8 mouse cellular contexts compared by ENCODE assay signal in the genomic region with DNA sequence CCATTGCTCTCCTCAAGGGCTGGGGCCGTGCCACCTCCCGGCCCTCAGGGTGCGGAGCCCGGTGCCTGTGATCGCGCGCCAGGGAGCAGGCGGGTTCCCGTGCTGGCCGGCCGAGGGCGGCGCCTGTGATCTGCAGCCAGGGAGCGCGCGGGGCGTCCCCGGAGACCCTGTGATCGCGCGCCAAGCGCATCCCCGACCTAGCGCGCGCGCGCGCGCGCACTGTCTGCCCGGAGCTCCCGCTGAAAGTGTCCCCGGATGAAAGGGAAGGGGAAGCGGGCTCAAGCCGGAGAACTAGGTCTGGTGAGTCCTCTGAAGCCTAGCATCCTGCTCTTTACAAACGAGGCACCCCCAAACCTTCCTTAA.
DNase-seq lines count a peak whose midpoint lies in the region; ATAC-seq and TF ChIP-seq lines count a peak whose summit lies in the region.

No protein-coding gene starts in this region.

- H3K9ac ChIP-seq in ES-E14 (ENCODE audit: insufficient read depth, low read depth, low read length, poor library complexity, severe bottlenecking): peak overlapping the region; percentile 47; the same call in 1 of the 2 replicates
- peak overlapping the region; percentile 35 for H3K9ac ChIP-seq in forebrain, embryonic 15.5 days (replicated peaks)
- peak overlapping the region; percentile 17; the same call in 1 of the 2 replicates for H3K9ac ChIP-seq in intestine, embryonic 15.5 days
- no peak overlapping the region for H3K9ac ChIP-seq in liver, postnatal 0 days (replicated peaks)

- H3K27me3 ChIP-seq in forebrain, embryonic 15.5 days: peaks cover 12% of the 10 kb centered on the region; the same call in 1 of the 2 replicates
- peaks cover 22% of the 10 kb centered on the region for H3K27me3 ChIP-seq in intestine, embryonic 15.5 days (replicated peaks)
- H3K27me3 ChIP-seq in liver, postnatal 0 days (ENCODE audit: insufficient read depth, low read length): peaks cover 28% of the 10 kb centered on the region

- H3K4me2 ChIP-seq in forebrain, embryonic 15.5 days (replicated peaks): peak overlapping the region; percentile 83
- peak overlapping the region; percentile 96 for H3K4me2 ChIP-seq in intestine, embryonic 15.5 days (replicated peaks)
- H3K4me2 ChIP-seq in liver, postnatal 0 days (ENCODE audit: low read depth, low read length): peak overlapping the region; percentile 43

- no peaks in the 10 kb centered on the region for H3K36me3 ChIP-seq in ES-E14 (ENCODE audit: control insufficient read depth, insufficient read depth, low read length, poor library complexity, severe bottlenecking)
- no peaks in the 10 kb centered on the region for H3K36me3 ChIP-seq in forebrain, embryonic 15.5 days
- no peaks in the 10 kb centered on the region for H3K36me3 ChIP-seq in intestine, embryonic 15.5 days
- no peaks in the 10 kb centered on the region for H3K36me3 ChIP-seq in liver, postnatal 0 days (replicated peaks; ENCODE audit: insufficient read depth, low read length)

- no peak for TF ChIP-seq EP300 in liver, postnatal 0 days (IDR thresholded peaks at IDR 0.05; ENCODE audit: low read depth)

- H3K27ac ChIP-seq in ES-E14 (ENCODE audit: insufficient read depth, low read depth, low read length, poor library complexity, severe bottlenecking): no peak overlapping the region
- no peak overlapping the region for H3K27ac ChIP-seq in forebrain, embryonic 15.5 days (replicated peaks)
- no peak overlapping the region for H3K27ac ChIP-seq in intestine, embryonic 15.5 days
- no peak overlapping the region for H3K27ac ChIP-seq in liver, postnatal 0 days (ENCODE audit: low read depth)

- in situ Hi-C loops in ES-E14 (cut with MboI; ENCODE audit: low sequenced_read_pairs in 2 of 2, unreplicated experiment in 2 of 2): loop anchor here in 1 of 2 experiments (10.0 kb wide), 1 partner anchor 249 kb away; no protein-coding TSS in a partner anchor

- peak overlapping the region; percentile 57 to 68 for H3K4me3 ChIP-seq in ES-E14 (ENCODE audit: insufficient read depth in 1 of 2, low read depth in 1 of 2, low read length in 2 of 2, poor library complexity in 1 of 2, severe bottlenecking in 1 of 2)
- H3K4me3 ChIP-seq in forebrain, embryonic 15.5 days: peak overlapping the region; percentile 47
- H3K4me3 ChIP-seq in intestine, embryonic 15.5 days (replicated peaks): peak overlapping the region; percentile 48
- H3K4me3 ChIP-seq in liver, postnatal 0 days (ENCODE audit: low read depth, low read length): peak overlapping the region; percentile 13; the same call in 1 of the 2 replicates

- peak; percentile 73 for DNase-seq in adrenal gland, postnatal 14 days
- DNase-seq in adrenal gland, adult 8-10 months: no peak
- DNase-seq in ES-E14 (ENCODE audit: low read depth, low spot score) (peak; percentile 69), MN1 (ENCODE audit: low spot score) (no peak)
- peak; percentile 19 for DNase-seq in liver, postnatal 0 days
- peak; percentile 36 for DNase-seq in retina, postnatal 7 days (ENCODE audit: low read depth, low spot score)

- WGBS in forebrain, embryonic 15.5 days: 0% methylated on average over 37 of the region's 37 CpGs
- WGBS in intestine, embryonic 15.5 days: under 1% methylated on average over 37 of the region's 37 CpGs
- under 1% methylated on average over 36 of the region's 37 CpGs for whole genome bisulfite sequencing in liver, postnatal 0 days (ENCODE audit: insufficient replicate concordance)

- peak; percentile 76 for ATAC-seq in forebrain, embryonic 15.5 days (replicated peaks)
- ATAC-seq in intestine, embryonic 15.5 days: peak; percentile 85
- ATAC-seq in liver, postnatal 0 days: no peak

- H3K4me1 ChIP-seq in ES-E14 (ENCODE audit: control insufficient read depth in 2 of 2, insufficient read depth in 2 of 2, low read length in 2 of 2, poor library complexity in 1 of 2): peaks cover 0 to 5% of the 10 kb centered on the region in 2 experiments; a peak in 1 of 4 replicates
- H3K4me1 ChIP-seq in forebrain, embryonic 15.5 days: peaks cover 22% of the 10 kb centered on the region
- H3K4me1 ChIP-seq in intestine, embryonic 15.5 days (replicated peaks): peaks cover 5% of the 10 kb centered on the region; the same call in 1 of the 2 replicates
- H3K4me1 ChIP-seq in liver, postnatal 0 days (ENCODE audit: insufficient read depth): no peaks in the 10 kb centered on the region

- H3K9me3 ChIP-seq in ES-E14 (ENCODE audit: control insufficient read depth, insufficient read depth, low read depth, low read length): no peaks in the 10 kb centered on the region
- no peaks in the 10 kb centered on the region for H3K9me3 ChIP-seq in forebrain, embryonic 15.5 days
- no peaks in the 10 kb centered on the region for H3K9me3 ChIP-seq in intestine, embryonic 15.5 days
- no peaks in the 10 kb centered on the region for H3K9me3 ChIP-seq in liver, postnatal 0 days (ENCODE audit: low read length)

- no peak for TF ChIP-seq CTCF in liver, postnatal 0 days (IDR thresholded peaks at IDR 0.05; ENCODE audit: low read depth)

TF ChIP-seq in ES-E14, 5 proteins besides CTCF, POLR2A, EP300 and RAD21:
- TF ChIP-seq MAFK (IDR thresholded peaks at IDR 0.05; ENCODE audit: insufficient read depth, low read depth, low read length): no peak

Comparison
In these comparisons a context has a peak if more than half of its experiments do, and no peak if none do; other contexts are left out.
1. DNase-seq: peak in adrenal gland, postnatal 14 days (single experiment), ES-E14 (single experiment), liver, postnatal 0 days (single experiment) and retina, postnatal 7 days (single experiment); none in adrenal gland, adult 8-10 months (single experiment) and MN1 (single experiment).
2. H3K4me2 ChIP-seq: peak in every context shown above with its lines; median percentile 96 in intestine, embryonic 15.5 days; 83 in forebrain, embryonic 15.5 days; 43 in liver, postnatal 0 days.
3. Peak in every context shown above with its lines, with median percentiles within 50 percentile points of each other: H3K4me3 ChIP-seq.